Mouse (Mus musculus) E14TG2a.4 (cell line): Measurements from ENCODE around the gene Vrtn.

ENCODE experiments used
- H3K27me3 ChIP-seq: 2 replicates; pipeline ENCODE4 v1.6.1; 2014; ENCODE audit warnings: low read length, control low read depth; ENCODE audit not compliant: insufficient read depth
- H3K36me3 ChIP-seq: 2 replicates; pipeline ENCODE4 v1.6.1; 2014; ENCODE audit warnings: low read length, control low read depth; ENCODE audit not compliant: insufficient read depth
- H3K4me1 ChIP-seq: replicated peaks from 2 replicates; pipeline ENCODE4 v1.6.1; 2014; ENCODE audit warnings: low read depth, low read length, control low read depth
- H3K4me3 ChIP-seq: replicated peaks from 2 replicates; pipeline ENCODE4 v1.5.1; 2014; ENCODE audit warnings: mild to moderate bottlenecking, low read length
- H3K9me3 ChIP-seq: 2 replicates; pipeline ENCODE4 v1.6.1; 2014; ENCODE audit warnings: low read length, control low read depth
- CTCF ChIP-seq: conservative IDR thresholded peaks from 2 replicates; pipeline ENCODE4 v1.5.1; 2014; ENCODE audit warnings: low read length
- NANOG ChIP-seq: IDR thresholded peaks from 2 replicates; pipeline ENCODE4 v1.6.1; 2014; ENCODE audit warnings: borderline replicate concordance, low read length, mixed read lengths
- POU5F1 ChIP-seq: IDR thresholded peaks from 2 replicates; pipeline ENCODE4 v1.6.1; 2014; ENCODE audit warnings: low read length, borderline replicate concordance

Vrtn gene

DNA sequence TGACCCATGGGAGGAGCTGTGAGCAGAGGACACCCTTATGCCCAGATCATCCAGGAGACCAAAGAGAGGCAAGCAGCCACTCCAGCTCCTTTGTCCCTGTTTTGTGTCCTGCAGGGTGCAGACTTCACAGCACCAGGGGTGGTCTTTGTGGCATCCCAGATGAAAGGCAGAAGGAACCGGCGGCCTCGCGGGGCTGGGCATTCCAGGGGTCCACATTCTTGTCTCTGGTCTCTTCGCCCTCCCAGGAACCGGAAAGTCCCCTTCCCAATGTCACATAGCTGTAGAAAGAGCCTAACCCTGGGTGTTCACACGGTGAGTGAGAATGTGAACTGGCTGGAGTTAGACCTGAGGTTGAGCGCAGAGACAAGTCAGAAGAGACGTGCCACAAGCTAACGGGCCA is 30.8 kb downstream of the Vrtn start:
- H3K4me1 ChIP-seq = peaks cover 27% of the 10 kb centered on the region
- H3K4me3 ChIP-seq = no peak overlapping the region
- TF ChIP-seq NANOG = no peak
- TF ChIP-seq POU5F1 = no peak
- TF ChIP-seq CTCF = no peak
- no peaks in the 10 kb centered on the region for H3K36me3 ChIP-seq
- H3K27me3 ChIP-seq = peaks cover 28% of the 10 kb centered on the region
- H3K9me3 ChIP-seq = no peaks in the 10 kb centered on the region

DNA sequence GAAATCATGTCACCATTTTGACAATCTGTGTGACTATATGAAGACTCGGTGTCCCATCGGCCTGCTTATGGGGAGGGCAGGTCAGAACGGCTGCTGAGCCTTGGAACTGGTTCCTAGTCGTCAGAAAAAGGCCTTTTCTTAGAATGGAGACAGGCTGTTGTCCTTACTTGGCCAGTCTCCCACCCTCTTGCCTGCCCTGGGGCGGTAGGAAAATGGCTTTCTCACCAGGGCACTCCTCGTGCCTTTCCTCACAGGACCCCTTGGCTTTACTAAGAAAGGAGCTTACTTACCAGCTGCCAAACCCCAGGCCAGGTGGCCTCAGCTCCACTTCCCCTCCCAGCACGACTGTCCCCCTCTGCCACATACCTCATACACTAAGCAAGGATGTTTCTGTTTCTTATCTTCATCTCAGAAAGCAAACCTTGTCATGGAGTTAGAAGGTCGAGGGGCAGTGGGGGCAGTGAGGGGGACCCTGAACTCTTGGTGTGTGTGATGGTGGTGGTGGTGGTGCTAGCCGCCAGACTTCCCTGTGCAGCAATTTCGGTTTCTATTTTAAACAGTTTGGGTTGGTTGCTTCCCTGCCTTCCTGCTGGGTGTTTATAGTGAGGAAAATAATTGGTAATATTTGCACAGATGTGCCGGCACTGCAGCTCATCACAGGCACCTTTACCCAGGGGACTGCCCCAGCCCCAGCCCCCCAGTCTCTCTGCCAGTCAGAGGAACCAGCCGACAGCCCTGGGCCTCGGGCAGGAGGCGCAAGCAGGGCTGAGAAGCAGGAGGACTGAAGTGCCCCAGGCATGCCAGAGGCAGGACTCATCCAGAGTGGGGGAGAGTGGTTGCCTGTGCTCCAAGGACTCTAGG is 34.1 kb downstream of the Vrtn start:
- no peaks in the 10 kb centered on the region for H3K36me3 ChIP-seq
- H3K4me1 ChIP-seq = peaks cover 21% of the 10 kb centered on the region
- no peak for TF ChIP-seq POU5F1
- TF ChIP-seq CTCF = no peak
- no peak for TF ChIP-seq NANOG
- H3K27me3 ChIP-seq = peaks cover 37% of the 10 kb centered on the region
- H3K4me3 ChIP-seq = no peak overlapping the region
- no peaks in the 10 kb centered on the region for H3K9me3 ChIP-seq

DNA sequence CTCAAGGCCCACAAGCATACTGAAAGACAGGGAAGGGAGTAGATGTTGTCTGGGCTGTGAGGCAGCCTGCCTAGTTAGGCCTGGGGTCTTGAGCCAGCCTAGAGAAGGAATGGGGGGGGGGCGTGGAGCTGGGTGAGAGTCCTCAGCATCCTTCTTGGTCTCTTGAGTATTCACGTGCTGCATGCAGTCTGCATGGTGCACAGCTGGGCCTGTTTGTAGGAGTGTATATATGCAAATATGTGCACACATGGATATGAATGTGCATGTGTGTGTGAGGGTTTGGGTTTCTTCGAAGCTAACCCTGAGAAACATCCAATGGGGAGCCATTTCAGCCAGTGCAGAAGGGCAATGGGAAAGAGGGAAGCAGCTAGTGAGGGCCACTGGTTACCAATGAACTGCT is 35.2 kb downstream of the Vrtn start:
- H3K27me3 ChIP-seq = peaks cover 48% of the 10 kb centered on the region
- no peaks in the 10 kb centered on the region for H3K9me3 ChIP-seq
- no peak overlapping the region for H3K4me3 ChIP-seq
- H3K4me1 ChIP-seq = peaks cover 30% of the 10 kb centered on the region
- no peaks in the 10 kb centered on the region for H3K36me3 ChIP-seq
- no peak for TF ChIP-seq POU5F1

DNA sequence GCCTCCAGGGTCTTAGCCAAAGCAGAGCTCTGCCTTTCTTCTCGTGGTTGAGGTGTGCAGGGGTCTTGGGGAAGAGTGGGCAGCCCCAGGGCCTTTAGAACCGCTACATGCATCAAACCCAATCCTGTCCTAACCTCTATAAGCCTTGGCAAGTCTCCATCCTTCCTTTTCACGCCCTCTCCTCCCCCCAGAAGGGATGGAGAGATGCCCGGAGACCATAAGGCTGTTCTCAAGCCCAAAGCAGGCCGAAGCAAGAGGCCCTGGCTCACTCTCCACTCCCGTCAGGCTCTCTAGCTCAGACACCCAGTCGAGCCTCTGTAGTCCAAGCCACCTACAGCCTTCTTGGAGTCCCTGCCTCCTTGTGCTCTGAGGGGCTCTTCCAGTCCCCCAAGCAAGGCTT is 43.8 kb downstream of the Vrtn start:
- peaks cover 76% of the 10 kb centered on the region for H3K27me3 ChIP-seq
- peaks cover 25% of the 10 kb centered on the region for H3K4me1 ChIP-seq
- TF ChIP-seq NANOG (no peak), POU5F1 (no peak), CTCF (no peak)
- no peaks in the 10 kb centered on the region for H3K9me3 ChIP-seq
- H3K4me3 ChIP-seq = no peak overlapping the region
- no peaks in the 10 kb centered on the region for H3K36me3 ChIP-seq

DNA sequence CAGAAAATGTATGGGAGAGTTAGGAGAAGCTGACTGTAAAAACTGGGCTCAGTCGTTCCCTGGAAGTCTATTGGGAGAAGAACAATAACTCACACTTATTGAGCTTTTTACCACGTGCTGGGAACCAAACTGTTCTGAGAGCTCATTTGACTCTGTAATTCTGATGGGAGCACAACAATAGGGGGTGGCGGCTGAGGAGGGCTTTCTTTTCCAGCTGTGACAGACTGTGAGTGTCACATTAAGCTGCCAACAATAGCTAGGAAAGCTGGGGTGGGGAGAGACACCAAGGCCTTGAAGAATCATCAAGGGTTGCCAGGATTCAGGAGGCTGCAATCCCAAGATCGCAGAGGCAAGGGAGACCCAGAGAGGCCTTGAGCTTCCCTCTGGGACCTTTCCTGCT is 45.4 kb downstream of the Vrtn start:
- H3K27me3 ChIP-seq = peaks cover 76% of the 10 kb centered on the region

DNA sequence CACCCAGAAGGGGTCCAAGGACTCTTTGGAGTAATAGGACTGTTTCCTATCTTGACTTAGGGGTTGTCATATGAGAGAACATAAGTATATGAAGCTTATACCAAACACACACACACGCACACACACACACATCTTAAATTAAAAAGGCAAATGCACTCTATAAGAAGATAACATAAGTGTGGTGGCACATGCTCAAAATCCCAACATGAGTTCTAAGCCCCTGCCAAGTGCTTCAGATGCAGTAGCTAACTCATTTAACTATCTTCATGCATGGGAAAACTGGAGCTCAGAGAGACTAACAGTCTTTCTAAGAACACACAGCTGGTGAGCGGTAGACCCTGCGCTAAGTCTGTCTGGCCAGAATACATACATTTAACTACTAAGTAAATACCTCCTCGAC is 46.7 kb downstream of the Vrtn start:
- H3K9me3 ChIP-seq = no peaks in the 10 kb centered on the region
- H3K4me1 ChIP-seq = peaks cover 15% of the 10 kb centered on the region
- no peak overlapping the region for H3K4me3 ChIP-seq
- no peaks in the 10 kb centered on the region for H3K36me3 ChIP-seq
- no peak for TF ChIP-seq CTCF
- TF ChIP-seq POU5F1 = no peak
- TF ChIP-seq NANOG = no peak
- peaks cover 62% of the 10 kb centered on the region for H3K27me3 ChIP-seq

More for the DNA sequence above, 45.4 kb downstream of the Vrtn start:
- peak; percentile 28; the same call in 1 of the 2 replicates for TF ChIP-seq NANOG
- no peak for TF ChIP-seq POU5F1
- no peak for TF ChIP-seq CTCF
- Histone ChIP-seq H3K4me3 (no peak overlapping the region), H3K9me3 (no peaks in the 10 kb centered on the region), H3K4me1 (peaks cover 15% of the 10 kb centered on the region), H3K36me3 (no peaks in the 10 kb centered on the region)

DNA sequence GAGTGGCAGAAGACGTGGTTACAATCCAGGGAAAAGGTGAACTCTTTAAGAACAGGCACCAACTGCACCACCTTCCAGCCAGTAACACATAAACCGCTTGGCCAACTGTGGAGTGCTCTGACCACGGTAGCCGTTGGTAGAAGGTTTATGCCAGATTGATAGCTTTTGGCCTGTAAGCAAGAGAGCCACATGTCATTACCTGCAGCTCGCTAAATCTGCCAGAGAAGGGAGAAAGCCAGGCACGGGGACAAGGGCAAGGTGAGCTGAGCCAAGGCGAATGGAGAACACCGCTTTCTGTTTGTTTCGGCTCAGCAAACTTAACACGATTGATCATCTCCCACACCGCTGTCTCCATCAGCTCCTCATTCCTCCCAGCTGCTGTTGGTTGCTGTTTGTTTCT is 48.2 kb downstream of the Vrtn start:
- H3K9me3 ChIP-seq = no peaks in the 10 kb centered on the region
- no peaks in the 10 kb centered on the region for H3K36me3 ChIP-seq
- TF ChIP-seq POU5F1 = no peak
- peaks cover 15% of the 10 kb centered on the region for H3K4me1 ChIP-seq
- H3K27me3 ChIP-seq = peaks cover 49% of the 10 kb centered on the region
- no peak overlapping the region for H3K4me3 ChIP-seq

DNA sequence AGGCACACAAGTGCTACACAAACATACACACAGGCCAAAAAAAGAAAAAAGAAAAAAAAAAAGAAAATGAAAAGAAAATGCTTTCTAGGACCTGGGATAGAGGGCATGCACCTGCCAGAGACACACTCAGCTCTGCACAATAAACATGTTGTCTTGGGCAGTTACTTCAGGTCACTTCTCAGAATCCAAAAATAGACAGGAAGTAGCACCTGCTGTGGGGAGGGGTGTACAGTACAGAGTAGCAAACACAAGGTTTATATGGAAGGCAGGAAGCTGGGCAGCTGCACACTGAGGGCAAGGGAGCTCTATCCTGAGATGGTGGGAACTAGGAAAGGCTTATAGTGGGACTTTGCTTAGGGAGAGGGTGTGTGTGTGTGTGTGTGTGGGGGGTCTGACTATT is 50.5 kb downstream of the Vrtn start:
- Histone ChIP-seq H3K4me1 (peaks cover 4% of the 10 kb centered on the region), H3K9me3 (no peaks in the 10 kb centered on the region), H3K36me3 (no peaks in the 10 kb centered on the region), H3K27me3 (peaks cover 51% of the 10 kb centered on the region), H3K4me3 (no peak overlapping the region)
- no peak for TF ChIP-seq CTCF
- no peak for TF ChIP-seq POU5F1
- no peak for TF ChIP-seq NANOG

DNA sequence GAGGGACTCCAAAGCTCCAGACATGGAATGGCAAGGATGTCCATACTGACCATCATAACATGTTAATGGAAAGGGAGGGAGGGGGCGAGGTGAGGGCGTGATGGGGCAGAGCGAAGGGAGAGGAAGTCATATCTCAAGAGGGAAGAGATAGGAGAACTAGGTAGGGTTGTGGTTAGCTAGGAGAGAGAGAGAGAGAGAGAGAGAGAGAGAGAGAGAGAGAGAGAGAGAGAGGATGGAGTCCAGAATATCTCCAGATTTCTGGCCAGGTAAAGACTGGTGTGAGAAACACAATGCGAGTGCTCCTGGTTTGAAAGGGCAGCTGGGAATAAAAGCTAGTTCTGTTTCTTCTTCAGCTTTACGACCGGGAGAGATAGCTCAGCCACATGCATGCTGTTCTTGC is 51.3 kb downstream of the Vrtn start:
- TF ChIP-seq POU5F1 = no peak
- TF ChIP-seq CTCF = no peak
- no peak for TF ChIP-seq NANOG
- no peaks in the 10 kb centered on the region for H3K36me3 ChIP-seq
- no peak overlapping the region for H3K4me3 ChIP-seq
- H3K27me3 ChIP-seq = peaks cover 56% of the 10 kb centered on the region
- H3K4me1 ChIP-seq = no peaks in the 10 kb centered on the region
- no peaks in the 10 kb centered on the region for H3K9me3 ChIP-seq
